Mouse (Mus musculus): ENCODE data around the gene Adat3.

The Adat3 gene

GRCm38 (mm10) chr10:80655406-80656129 lies 52.9 kb downstream of the Adat3 start:
- DNase-seq: no peak

GRCm38 (mm10) chr10:80656130-80656862 lies 53.6 kb downstream of the Adat3 start:
- DNase-seq: peak; percentile 98 to 100

- peak; percentile 53 to 77 for DNase-seq
Observed at GRCm38 (mm10) chr10:80656863-80657623, 54.4 kb downstream of the Adat3 start, which contains the start of gene Btbd2. Btbd2 (minus strand) TSS chr10:80657071.

Data from kidney, postnatal 25 days (tissue).